Mouse (Mus musculus) kidney, embryonic 15.5 days (tissue): ENCODE data around the gene Fra10ac1. TPM values are rescaled to one million over a fixed set of nuclear protein-coding genes. Genes with fewer than 3 reads are reported as not detected.

Source experiments
- ATAC-seq: fragments of 200-750 bp; cut with Nextera tagmentation; replicated peaks from 2 replicates; pipeline ENCODE4 v1.8.0; 2017; ENCODE audit warnings: moderate TSS enrichment; ENCODE audit not compliant: low FRiP score
- H3K27ac ChIP-seq: fragments of 300-500 bp; sonication (generic); 2 replicates; pipeline ENCODE4 v1.5.1; 2015; ENCODE audit warnings: mild to moderate bottlenecking, inconsistent platforms
- H3K27me3 ChIP-seq: fragments of 300-500 bp; sonication (generic); 2 replicates; pipeline ENCODE4 v1.6.1; 2015; ENCODE audit warnings: inconsistent platforms
- H3K36me3 ChIP-seq: fragments of 300-500 bp; sonication (generic); 2 replicates; pipeline ENCODE4 v1.6.1; 2015; ENCODE audit warnings: inconsistent platforms
- H3K4me1 ChIP-seq: fragments of 300-500 bp; sonication (generic); 2 replicates; pipeline ENCODE4 v1.6.1; 2015; ENCODE audit warnings: inconsistent platforms
- H3K4me2 ChIP-seq: fragments of 300-500 bp; sonication (generic); 2 replicates; pipeline ENCODE4 v1.6.1; 2015; ENCODE audit warnings: moderate library complexity, mild to moderate bottlenecking, inconsistent platforms
- H3K4me3 ChIP-seq: fragments of 300-500 bp; sonication (generic); replicated peaks from 2 replicates; pipeline ENCODE4 v1.5.1; 2015; ENCODE audit warnings: mild to moderate bottlenecking, inconsistent platforms
- H3K9ac ChIP-seq: fragments of 300-500 bp; sonication (generic); 2 replicates; pipeline ENCODE4 v1.6.1; 2015; ENCODE audit warnings: mild to moderate bottlenecking, inconsistent platforms
- H3K9me3 ChIP-seq: fragments of 300-500 bp; sonication (generic); replicated peaks from 2 replicates; pipeline ENCODE4 v1.6.1; 2016; ENCODE audit warnings: inconsistent platforms
- WGBS: fragments of 180-500 bp; shearing (Covaris S2); methylation state at CpG from one replicate; pipeline ENCODE4 v1.1.7; 2015; ENCODE audit warnings: mixed read lengths; 5-methylcytosine and 5-hydroxymethylcytosine counted together
- polyA plus RNA-seq: library from polyadenylated mRNA; unstranded; fragments of >200 nt; fragmentation: Nextera tagmentation; extraction: Ambion mirVana; gene quantifications from 2 replicates; pipeline ENCODE4 v1.2.1, GENCODE M21; 2015

The Fra10ac1 gene
- 38.6 and 39.6 TPM in 2 replicates for polyA plus RNA-seq

DNA sequence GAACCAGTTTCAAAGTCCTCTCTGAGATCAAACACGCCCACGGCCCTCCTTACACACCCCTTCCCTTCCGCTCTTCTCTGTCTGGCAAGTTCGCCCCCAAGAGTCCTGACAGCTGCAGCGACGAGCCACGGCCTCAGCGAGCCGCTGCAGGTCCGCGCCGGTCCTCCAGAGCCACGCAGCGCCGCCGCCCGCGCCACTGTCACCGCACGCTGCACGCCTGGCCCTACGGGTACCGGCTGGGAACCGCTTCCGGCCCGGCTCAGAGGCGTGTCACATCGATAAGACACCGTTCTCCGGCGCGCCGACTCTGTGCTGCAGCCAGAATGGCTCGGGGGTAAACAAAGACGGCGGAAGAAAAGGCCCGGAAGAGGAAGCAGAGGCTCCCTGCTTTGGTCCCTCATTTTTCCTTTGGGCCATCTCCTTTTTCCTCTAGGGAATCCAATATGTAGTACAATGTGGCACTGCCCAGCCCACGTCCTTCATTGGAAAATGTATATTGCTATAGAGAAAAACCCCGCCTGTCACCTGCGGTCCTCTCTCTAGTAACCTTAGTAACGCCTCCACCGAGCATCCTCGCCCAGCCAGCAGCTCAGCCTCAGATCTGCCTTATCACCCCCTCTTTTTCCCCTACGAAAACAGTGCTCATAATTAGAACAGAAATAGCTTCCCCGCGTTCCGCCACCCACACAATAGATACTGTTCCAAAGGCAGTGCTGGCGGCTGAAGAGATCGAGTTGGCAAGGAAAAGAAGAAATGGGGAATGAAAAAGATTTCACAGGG lies at the start of gene Fra10ac1:
TSS of gene Fra10ac1 (minus strand) at position 252 of the 780 bp plus-strand sequence.
- no peaks in the 10 kb centered on the region for H3K9me3 ChIP-seq
- WGBS, result under 1% methylated on average over 49 of the region's 49 CpGs
- peaks cover 6% of the 10 kb centered on the region for H3K36me3 ChIP-seq
- H3K4me2 ChIP-seq, result peak within 1 kb of the TSS; percentile 83
- H3K4me3 ChIP-seq, result peak within 1 kb of the TSS; percentile 84
- peak within 1 kb of the TSS; percentile 96 for H3K27ac ChIP-seq
- ATAC-seq, result peak; percentile 98
- H3K4me1 ChIP-seq, result peaks cover 13% of the 10 kb centered on the region; the same call in 1 of the 2 replicates
- no peaks in the 10 kb centered on the region for H3K27me3 ChIP-seq
- H3K9ac ChIP-seq, result peak within 1 kb of the TSS; percentile 67

DNA sequence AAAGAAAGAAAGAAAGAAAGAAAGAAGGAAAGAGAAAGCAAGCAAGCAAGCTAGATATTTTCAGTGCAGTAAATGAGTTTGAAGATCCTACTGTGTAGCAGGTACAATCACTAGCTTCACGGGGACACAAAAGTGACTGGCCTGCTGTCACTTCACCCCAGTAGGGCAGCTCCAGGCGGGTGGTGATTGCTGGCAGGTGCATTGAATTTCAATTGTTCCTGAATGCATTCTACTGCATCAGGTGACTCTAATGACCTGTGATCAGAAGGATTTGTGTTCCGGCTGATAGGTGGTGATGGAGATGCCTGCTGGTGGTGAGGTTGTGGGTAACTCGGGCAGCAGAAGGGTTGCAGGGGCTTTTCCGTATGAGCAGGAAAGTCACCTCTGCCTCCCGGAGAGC lies 47.1 kb upstream of the Fra10ac1 start:
- ATAC-seq, result no peak
- Histone ChIP-seq H3K4me1 (no peaks in the 10 kb centered on the region), H3K9ac (no peak overlapping the region), H3K9me3 (no peaks in the 10 kb centered on the region), H3K4me3 (no peak overlapping the region), H3K4me2 (no peak overlapping the region), H3K27me3 (peaks cover 5% of the 10 kb centered on the region; the same call in 1 of the 2 replicates), H3K36me3 (no peaks in the 10 kb centered on the region), H3K27ac (no peak overlapping the region)
- WGBS, result 27% methylated on average over 6 of the region's 6 CpGs

- Histone ChIP-seq H3K36me3 (no peaks in the 10 kb centered on the region), H3K27ac (no peak overlapping the region), H3K4me2 (no peak overlapping the region), H3K4me1 (peaks cover 10% of the 10 kb centered on the region), H3K27me3 (peaks cover 36% of the 10 kb centered on the region), H3K4me3 (no peak overlapping the region), H3K9me3 (no peaks in the 10 kb centered on the region), H3K9ac (no peak overlapping the region)
- no peak for ATAC-seq
- 85% methylated on average over 5 of the region's 5 CpGs for WGBS
These were observed 43.5 kb upstream of the Fra10ac1 start for GRCm38 (mm10) chr19:38267469-38267868.

DNA sequence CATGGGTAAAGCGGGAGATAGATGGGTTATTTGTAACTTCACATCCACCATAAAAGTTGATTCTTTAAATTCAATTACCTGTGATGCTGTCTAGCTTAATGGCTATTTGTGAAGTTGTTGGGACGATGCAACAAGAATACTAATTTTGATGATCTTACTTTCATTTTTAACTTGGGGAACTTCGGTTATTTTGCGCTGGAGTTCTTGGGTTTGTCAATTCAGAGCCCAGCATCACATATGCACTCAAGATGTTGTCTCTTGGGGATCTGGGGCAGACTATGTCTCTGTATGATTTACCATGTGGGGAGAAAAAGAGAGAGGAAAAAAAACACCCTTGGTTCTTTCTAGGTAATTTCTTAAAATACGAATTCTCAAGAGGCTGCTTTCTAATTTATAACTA lies 41.8 kb upstream of the Fra10ac1 start:
- H3K4me2 ChIP-seq, result no peak overlapping the region
- H3K27me3 ChIP-seq, result peaks cover 36% of the 10 kb centered on the region
- no peak overlapping the region for H3K9ac ChIP-seq
- H3K4me3 ChIP-seq, result no peak overlapping the region
- H3K9me3 ChIP-seq, result no peaks in the 10 kb centered on the region
- WGBS, result 80% methylated on average over 5 of the region's 5 CpGs
- no peak overlapping the region for H3K27ac ChIP-seq
- ATAC-seq, result no peak
- peaks cover 10% of the 10 kb centered on the region for H3K4me1 ChIP-seq
- H3K36me3 ChIP-seq, result no peaks in the 10 kb centered on the region

GRCm38 (mm10) chr19:38264505-38265500 lies 40.8 kb upstream of the Fra10ac1 start, which contains the start of gene Lgi1:
Gene Lgi1, plus strand, starts transcription at chr19:38264536.
- H3K9ac ChIP-seq, result no peak within 1 kb of the TSS
- WGBS, result 21% methylated on average over 21 of the region's 21 CpGs
- no peak for ATAC-seq
- H3K4me1 ChIP-seq, result peaks cover 10% of the 10 kb centered on the region
- no peak within 1 kb of the TSS for H3K27ac ChIP-seq
- H3K9me3 ChIP-seq, result no peaks in the 10 kb centered on the region
- H3K27me3 ChIP-seq, result peaks cover 36% of the 10 kb centered on the region
- no peaks in the 10 kb centered on the region for H3K36me3 ChIP-seq
- peak within 1 kb of the TSS; percentile 48 for H3K4me2 ChIP-seq
- H3K4me3 ChIP-seq, result peak within 1 kb of the TSS; percentile 11; the same call in 1 of the 2 replicates

DNA sequence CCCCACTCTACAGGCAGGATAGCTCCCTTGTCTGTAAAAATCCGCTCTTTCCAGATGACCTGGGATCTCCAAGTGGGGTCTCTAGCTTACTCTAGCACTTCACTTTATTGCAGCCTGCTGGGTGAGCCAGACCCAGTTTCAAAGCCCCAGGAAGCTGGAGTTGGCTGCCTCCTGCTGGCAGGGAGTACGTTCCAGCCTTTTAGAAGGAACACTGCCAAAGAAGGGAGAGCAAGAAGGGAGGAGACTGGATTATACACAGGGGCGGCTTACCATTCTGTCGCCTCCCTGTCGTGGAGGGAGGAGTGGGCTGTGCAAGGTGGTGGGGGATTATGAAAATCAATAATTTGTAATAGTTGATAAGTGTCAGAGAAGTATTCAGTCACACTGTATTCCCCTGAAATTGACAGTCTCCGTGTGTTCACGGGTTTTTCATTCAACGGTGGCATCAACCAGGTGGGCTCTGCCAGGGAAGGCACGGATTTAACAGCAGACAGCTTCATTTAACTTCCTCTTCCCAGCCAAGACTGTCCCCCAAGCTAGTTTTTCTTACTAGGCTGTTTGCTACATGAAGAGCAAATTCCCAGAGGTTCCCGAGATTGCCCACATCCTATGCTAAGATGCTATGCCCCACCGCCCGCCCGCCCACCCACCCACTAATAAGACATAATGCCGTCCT lies 40.0 kb upstream of the Fra10ac1 start:
- peaks cover 36% of the 10 kb centered on the region for H3K27me3 ChIP-seq
- H3K36me3 ChIP-seq, result no peaks in the 10 kb centered on the region
- peaks cover 10% of the 10 kb centered on the region for H3K4me1 ChIP-seq
- no peak for ATAC-seq
- peak overlapping the region; percentile 48 for H3K4me2 ChIP-seq
- H3K9ac ChIP-seq, result no peak overlapping the region
- no peaks in the 10 kb centered on the region for H3K9me3 ChIP-seq
- peak overlapping the region; percentile 11; the same call in 1 of the 2 replicates for H3K4me3 ChIP-seq
- 19% methylated on average over 14 of the region's 14 CpGs for WGBS
- H3K27ac ChIP-seq, result no peak overlapping the region

DNA sequence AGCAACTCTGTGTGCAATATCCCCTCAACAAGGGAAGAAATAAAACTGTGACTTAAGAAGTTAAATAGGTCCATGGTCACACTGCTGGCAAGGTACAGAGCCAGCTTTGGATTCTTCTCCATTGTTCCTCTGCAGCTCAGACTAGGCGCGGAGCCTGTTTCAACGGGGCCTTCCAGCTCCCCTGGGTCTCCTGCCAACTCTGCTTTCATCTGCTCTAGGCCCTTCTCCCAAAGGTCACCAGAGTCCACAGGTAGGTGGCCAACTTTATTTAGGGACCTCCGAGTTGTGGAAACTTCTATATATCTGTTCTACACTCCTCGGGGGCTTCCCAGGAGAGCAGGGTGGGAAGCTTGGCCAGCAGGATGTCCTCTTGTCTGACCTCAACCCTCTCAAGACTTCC lies 37.4 kb upstream of the Fra10ac1 start:
- Histone ChIP-seq H3K27me3 (peaks cover 33% of the 10 kb centered on the region), H3K9ac (no peak overlapping the region), H3K36me3 (no peaks in the 10 kb centered on the region), H3K4me1 (peaks cover 10% of the 10 kb centered on the region), H3K9me3 (no peaks in the 10 kb centered on the region), H3K4me3 (no peak overlapping the region), H3K4me2 (no peak overlapping the region), H3K27ac (no peak overlapping the region)
- ATAC-seq, result no peak
- 78% methylated on average over 5 of the region's 5 CpGs for WGBS

- peaks cover 10% of the 10 kb centered on the region for H3K4me1 ChIP-seq
- no peaks in the 10 kb centered on the region for H3K36me3 ChIP-seq
- H3K27ac ChIP-seq, result no peak overlapping the region
- no peak for ATAC-seq
- no peak overlapping the region for H3K4me3 ChIP-seq
- peaks cover 23% of the 10 kb centered on the region for H3K27me3 ChIP-seq
- H3K9ac ChIP-seq, result no peak overlapping the region
- H3K9me3 ChIP-seq, result no peaks in the 10 kb centered on the region
- no peak overlapping the region for H3K4me2 ChIP-seq
- WGBS, result 33% methylated on average over 4 of the region's 4 CpGs
These were observed 36.4 kb upstream of the Fra10ac1 start for GRCm38 (mm10) chr19:38260346-38260745.

- H3K4me3 ChIP-seq, result no peak overlapping the region
- H3K4me1 ChIP-seq, result peaks cover 5% of the 10 kb centered on the region
- H3K27me3 ChIP-seq, result peaks cover 15% of the 10 kb centered on the region
- H3K27ac ChIP-seq, result no peak overlapping the region
- no peak overlapping the region for H3K9ac ChIP-seq
- no peaks in the 10 kb centered on the region for H3K36me3 ChIP-seq
- ATAC-seq, result no peak
- 88% methylated on average over 3 of the region's 3 CpGs for WGBS
- H3K4me2 ChIP-seq, result no peak overlapping the region
- no peaks in the 10 kb centered on the region for H3K9me3 ChIP-seq
These were observed 35.5 kb upstream of the Fra10ac1 start for GRCm38 (mm10) chr19:38259436-38259835.

- no peaks in the 10 kb centered on the region for H3K36me3 ChIP-seq
- no peak overlapping the region for H3K27ac ChIP-seq
- H3K4me3 ChIP-seq, result no peak overlapping the region
- ATAC-seq, result no peak
- no peak overlapping the region for H3K4me2 ChIP-seq
- WGBS, result 84% methylated on average over 3 of the region's 3 CpGs
- H3K9ac ChIP-seq, result no peak overlapping the region
- H3K4me1 ChIP-seq, result no peaks in the 10 kb centered on the region
- no peaks in the 10 kb centered on the region for H3K9me3 ChIP-seq
- H3K27me3 ChIP-seq, result peaks cover 9% of the 10 kb centered on the region
These were observed 34.7 kb upstream of the Fra10ac1 start for GRCm38 (mm10) chr19:38258651-38259065.

DNA sequence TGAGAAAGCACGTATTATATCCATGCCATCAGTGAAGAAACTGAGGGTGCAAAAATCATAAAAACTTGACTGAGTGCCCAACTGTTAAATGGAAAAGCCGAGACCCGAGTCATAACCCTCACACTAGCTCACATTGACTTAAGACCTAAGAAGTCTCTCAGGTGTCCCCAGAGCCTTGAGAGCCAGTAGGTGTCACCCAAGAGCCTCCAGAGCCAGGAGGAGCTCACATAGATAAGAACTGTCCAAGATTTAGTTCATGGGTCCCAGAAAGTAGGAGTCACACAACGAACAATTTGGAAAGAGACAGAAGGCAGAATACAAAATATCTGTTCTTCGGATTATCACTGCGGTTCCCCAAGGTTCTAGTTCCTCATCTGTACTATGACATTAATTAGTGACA lies 29.8 kb upstream of the Fra10ac1 start:
- H3K27ac ChIP-seq, result no peak overlapping the region
- ATAC-seq, result no peak

More for the DNA sequence above, 29.8 kb upstream of the Fra10ac1 start:
- Histone ChIP-seq H3K9ac (no peak overlapping the region), H3K9me3 (no peaks in the 10 kb centered on the region), H3K4me2 (no peak overlapping the region), H3K36me3 (no peaks in the 10 kb centered on the region), H3K27me3 (no peaks in the 10 kb centered on the region), H3K4me3 (no peak overlapping the region), H3K4me1 (no peaks in the 10 kb centered on the region)
- 57% methylated on average over 6 of the region's 6 CpGs for WGBS
